Mouse (Mus musculus) frontal cortex, postnatal 36 days (tissue): ENCODE data around the gene Gbe1.

Experiments used
- DNase-seq, 2 experiments: peaks; one replicate each; pipeline ENCODE4 v3.0.0; 2022; ENCODE audit warnings: low spot score in 2 of 2

Gbe1 gene

GRCm38 (mm10) chr16:70353058-70353457, 39.3 kb downstream of the Gbe1 start:
- no peak for DNase-seq

DNA sequence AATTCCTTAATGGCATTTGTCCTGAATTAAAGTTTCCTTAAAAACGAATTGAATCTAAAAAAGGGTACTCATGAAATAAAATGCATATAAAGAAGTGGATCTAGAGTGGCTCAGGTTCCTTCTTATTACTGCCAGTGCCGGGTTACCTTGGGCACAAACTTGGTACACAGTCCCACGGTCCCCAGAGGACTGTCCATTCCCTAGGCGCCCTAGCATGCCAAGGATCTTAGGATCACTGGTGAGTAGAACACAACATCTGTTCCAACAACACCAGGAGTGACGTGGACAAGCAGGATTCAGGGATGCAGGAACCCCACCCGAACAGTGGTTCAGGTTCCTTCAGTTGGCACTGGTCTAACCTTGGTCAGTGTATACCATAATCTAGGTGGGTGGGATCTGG, 44.6 kb downstream of the Gbe1 start:
- no peak for DNase-seq

DNA sequence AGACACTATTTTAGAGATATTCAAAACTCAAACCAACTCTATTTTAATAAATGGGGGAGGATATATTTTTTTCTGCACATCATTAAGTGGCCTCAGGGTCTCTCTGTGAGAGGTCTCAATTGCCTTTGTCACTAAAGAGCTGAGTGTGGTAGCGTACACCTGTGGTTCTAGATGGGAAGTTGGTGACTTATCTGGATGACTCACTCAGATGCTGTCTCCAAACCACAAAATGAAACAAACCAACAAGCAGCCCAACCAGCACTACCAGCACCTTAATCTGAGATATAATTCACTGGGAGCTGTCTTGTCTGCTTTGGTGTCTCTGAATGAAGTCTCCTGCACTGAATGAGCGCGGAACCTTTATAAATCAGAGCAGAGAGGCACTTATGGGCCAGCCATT, 51.5 kb downstream of the Gbe1 start:
- no peak for DNase-seq

GRCm38 (mm10) chr16:70381045-70381444, 67.3 kb downstream of the Gbe1 start:
- no peak for DNase-seq

DNA sequence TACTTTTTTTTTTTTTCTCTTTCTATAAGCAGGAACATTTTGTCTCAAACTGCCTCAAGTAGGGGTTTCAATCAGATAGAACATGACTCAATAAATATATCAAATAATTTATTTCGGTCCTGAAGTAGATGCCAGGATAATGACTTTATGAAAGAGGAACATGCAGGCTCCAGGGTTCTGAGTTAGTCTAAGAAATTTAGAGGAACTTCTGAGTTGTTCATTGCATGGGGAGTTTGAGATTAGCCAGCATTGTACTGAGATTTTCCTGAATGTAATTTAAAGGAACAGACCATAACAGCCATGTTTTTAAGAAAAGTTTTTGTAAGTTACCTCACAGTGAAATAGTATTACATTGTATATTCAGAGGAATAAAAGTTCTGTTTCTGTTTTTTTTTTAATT, 71.7 kb downstream of the Gbe1 start:
- no peak for DNase-seq

DNA sequence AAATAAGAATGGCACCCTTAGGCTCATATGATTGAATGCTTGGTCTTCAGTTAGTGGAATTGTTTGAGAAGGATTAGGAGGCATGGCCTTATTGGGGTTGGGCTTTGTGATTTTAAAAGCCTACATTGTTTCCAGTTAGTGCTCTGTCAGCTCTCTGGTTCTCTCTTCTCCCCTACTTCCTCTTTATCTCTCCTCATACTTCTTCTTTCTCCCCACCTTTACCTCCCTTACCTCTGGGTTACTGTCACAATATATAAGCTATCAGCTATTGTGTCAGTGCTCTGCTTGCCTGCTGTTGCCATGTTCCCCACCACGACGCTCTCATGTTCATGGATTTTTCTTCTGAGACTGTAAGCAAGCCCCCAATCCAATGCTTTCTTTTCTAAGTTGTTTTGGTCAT, 73.6 kb downstream of the Gbe1 start:
- DNase-seq = no peak

DNA sequence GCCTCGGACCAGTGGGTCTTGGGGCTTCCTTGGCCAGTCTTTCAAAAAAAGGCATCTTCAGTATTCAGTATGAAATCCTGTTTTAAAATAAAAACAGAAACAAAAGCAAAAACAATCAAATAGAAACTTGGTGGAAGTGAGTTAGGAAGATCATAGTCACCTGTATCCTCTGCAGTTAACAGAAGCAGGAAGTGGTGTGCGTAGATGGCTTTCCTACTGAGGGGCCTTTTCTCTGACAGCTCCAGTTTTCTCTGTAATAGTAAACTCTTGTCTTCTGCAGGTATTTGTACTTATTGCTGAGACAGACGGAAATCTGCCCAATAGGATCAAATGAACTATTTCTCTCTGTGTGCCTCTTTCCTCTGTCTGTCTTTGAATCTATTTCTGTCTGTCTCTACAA, 81.5 kb downstream of the Gbe1 start:
- no peak for DNase-seq

DNA sequence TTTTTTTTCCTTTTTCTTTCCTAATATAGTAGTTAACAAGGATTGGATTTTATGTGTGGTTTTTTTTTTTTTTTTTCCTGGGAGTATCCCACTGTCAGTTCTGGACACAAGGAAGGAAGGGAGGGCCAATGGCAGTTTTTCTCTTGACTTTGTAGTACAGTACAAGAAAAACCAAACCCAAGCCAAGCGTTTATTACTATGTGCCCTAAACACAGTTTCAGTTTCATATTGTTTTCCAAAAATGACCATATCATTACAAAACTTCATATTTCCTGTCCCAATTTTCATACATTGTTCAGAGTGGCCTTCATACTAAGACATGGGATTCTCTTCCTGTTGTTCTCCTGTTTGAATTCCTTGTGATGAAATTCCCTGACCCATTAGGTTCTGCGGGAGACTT, 94.0 kb downstream of the Gbe1 start:
- DNase-seq = no peak

DNA sequence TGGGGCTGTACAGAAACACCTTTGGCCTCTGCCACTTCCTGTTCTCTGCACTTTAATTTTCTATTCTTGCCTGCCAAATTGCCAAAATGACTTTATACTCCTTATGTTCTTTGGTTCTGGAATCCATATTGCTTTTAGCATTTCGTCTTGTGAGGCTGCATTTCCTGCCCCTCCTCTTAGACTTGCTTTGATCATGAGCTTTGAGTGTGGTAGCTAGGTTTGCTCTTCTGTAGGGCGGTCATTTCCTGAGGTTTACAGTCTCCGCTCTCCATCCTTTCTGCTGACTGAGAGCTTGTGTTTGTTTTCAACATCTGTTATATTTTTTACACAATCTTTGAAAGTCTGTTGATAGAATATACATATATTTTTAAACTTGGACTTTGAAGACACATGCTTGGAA, 107.3 kb downstream of the Gbe1 start:
- DNase-seq = no peak

GRCm38 (mm10) chr16:70449520-70449919, 135.8 kb downstream of the Gbe1 start:
- DNase-seq = no peak

DNA sequence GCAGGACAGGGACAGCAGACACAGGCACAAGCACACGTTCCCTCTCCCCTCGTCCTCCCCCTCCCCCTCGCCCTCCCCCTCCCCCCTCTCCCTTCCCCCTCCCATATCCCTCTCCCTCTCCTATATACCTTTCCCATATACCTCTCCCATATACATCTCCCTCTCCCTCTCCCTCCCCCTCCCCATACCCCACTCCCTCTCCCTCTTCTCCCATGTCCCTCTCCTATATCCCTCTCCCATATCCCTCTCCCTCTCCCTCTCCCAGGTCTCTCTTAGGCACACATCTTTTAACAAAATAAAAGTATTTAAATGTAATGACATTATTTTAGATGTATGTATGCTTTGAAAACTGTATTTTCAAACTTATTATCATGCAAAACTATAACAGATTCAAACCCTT, 161.8 kb downstream of the Gbe1 start:
- no peak for DNase-seq

- DNase-seq = no peak
These were observed 162.4 kb downstream of the Gbe1 start for GRCm38 (mm10) chr16:70476161-70476560.

- DNase-seq = no peak
These were observed 166.7 kb downstream of the Gbe1 start for GRCm38 (mm10) chr16:70480494-70480893.

GRCm38 (mm10) chr16:70506457-70506856, 192.7 kb downstream of the Gbe1 start:
- DNase-seq = no peak

DNA sequence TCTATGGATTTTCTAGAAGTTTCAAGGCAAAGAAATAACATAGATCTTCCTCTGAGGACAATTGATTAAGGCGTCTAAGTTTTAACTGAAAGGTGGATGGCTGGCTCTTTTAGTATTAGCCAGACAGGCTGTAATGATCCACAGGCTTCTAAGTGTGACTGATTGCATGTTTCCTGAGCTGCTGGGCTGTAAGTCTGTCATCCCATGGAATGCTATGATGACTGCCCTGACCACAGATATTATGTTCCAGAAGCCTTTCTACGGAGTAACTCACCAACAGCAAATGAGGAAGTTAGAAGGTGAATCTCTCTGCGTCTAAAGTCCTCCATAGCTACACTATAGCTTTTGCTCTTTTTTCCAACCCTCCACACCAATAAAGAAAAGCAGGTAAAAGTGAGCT, 197.2 kb downstream of the Gbe1 start:
- no peak for DNase-seq

DNA sequence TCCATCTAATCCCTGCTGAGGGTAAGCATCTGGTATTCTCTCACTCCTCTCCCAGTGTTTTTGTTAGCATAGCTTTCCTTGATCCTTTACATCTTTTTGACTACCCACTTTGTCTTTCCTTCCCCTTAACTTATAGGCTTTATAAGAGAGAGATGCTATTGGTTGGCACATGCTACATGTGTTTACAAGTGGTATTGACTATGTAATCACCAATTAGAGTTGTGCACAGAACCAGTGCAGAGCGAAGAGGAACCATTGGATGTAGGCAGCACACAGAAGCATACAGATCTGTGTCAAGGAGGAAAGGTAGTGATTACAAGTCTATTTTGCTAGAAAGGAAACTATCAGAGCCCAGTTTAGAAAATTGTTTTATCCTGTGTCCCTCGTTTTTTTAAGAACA, 209.1 kb downstream of the Gbe1 start:
- DNase-seq = no peak

- no peak for DNase-seq
These were observed 209.8 kb downstream of the Gbe1 start for GRCm38 (mm10) chr16:70523566-70523965.

DNA sequence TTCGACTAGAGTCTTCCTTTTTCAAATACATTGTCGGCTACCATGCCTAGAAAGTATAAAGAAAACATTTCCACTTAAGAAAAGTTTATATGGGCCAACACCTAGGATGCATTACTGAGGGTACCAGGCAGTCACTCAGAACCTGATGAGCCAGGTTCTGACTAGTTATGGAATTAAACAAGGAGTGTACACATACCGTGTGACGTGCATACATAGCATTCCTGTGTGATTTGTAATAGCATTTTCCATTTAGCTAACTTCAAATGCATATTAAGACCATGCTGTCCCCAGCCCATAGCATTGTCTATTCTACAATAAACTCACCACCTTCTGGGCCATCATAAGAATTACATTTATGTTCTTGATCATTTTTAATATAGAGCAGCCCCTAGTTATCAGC, 210.5 kb downstream of the Gbe1 start:
- DNase-seq = no peak

DNA sequence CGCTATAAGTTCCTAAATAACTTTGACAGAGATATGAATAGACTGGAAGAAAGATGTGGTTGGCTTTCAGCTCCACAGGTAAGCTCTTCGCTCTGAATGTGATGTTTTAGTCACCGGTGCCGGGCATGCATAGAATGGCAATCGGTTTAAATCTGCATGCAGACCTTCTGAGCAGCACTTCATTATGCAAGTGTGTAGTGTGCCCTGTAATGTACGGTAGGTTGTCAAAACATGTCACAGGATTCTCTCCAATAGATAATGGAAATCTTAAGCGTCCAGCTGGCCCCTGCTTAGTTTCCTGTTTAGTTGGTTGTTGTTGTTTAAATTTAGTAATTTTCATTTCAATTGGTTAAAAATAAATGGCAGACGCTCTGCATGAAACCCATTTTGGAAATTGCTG, 213.5 kb downstream of the Gbe1 start:
- no peak for DNase-seq

GRCm38 (mm10) chr16:70535224-70535623, 221.5 kb downstream of the Gbe1 start:
- no peak for DNase-seq

GRCm38 (mm10) chr16:70550835-70551234, 237.1 kb downstream of the Gbe1 start:
- DNase-seq = no peak

- DNase-seq = no peak
These were observed 248.0 kb downstream of the Gbe1 start for GRCm38 (mm10) chr16:70561635-70562348.

- no peak for DNase-seq
These were observed 248.8 kb downstream of the Gbe1 start for GRCm38 (mm10) chr16:70562574-70562973.

- no peak for DNase-seq
These were observed 249.7 kb downstream of the Gbe1 start for GRCm38 (mm10) chr16:70563456-70563855.
